Comparison of ENCODE assay signal across 17 mouse cellular contexts in the genomic region with DNA sequence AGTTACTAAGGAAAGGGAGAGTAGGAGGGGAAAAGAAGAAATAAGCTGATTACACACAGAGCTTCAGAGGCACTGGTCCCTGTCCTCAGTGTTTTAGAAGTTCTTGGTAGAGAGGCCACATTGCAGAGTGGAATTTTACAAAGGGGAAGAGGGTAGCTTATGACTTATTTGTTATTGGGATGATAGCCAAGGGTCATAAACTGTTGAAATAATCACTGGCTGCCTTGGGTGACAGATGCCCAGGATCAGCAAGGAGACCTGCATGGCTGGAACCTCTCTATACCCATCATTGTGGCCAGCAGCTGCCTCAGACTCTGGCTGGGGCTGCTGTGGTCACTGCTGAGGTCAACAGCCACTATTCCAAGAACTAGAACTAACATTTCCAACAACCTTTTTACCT. TPM values are rescaled to one million over a fixed set of nuclear protein-coding genes. Genes with fewer than 3 reads are reported as not detected.
DNase-seq lines count a peak whose midpoint lies in the region; ATAC-seq and TF ChIP-seq lines count a peak whose summit lies in the region.
"Had no signal": no experiment of that assay in that cellular context is flagged by ENCODE, and none has a peak within 500 bp of the region (broad histone marks: within the 10 kb centered on the region; RNA-seq: fewer than 3 reads in every experiment).

No protein-coding gene starts in this region.

- DNase-seq in kidney, adult 2 months = peak; percentile 69
- peak; percentile 59 for DNase-seq in lung, postnatal 36 days
- DNase-seq in lung, adult 2 months = no peak
- peak; percentile 57 to 61 for DNase-seq in adrenal gland, postnatal 36 days
- no peak for DNase-seq in spleen, postnatal 36 days (ENCODE audit: low spot score in 2 of 2)
- no peak for DNase-seq in left cerebral cortex, postnatal 14 days (ENCODE audit: low spot score in 2 of 2)
- DNase-seq: cerebellum, postnatal 14 days; kidney, postnatal 10 days had no signal

- H3K4me1 ChIP-seq in kidney, adult 2 months (ENCODE audit: control insufficient read depth, insufficient read depth, low read length) = peaks cover 27% of the 10 kb centered on the region
- peaks cover 15% of the 10 kb centered on the region for H3K4me1 ChIP-seq in kidney, embryonic 16.5 days (ENCODE audit: insufficient read depth, low read length)
- H3K4me1 ChIP-seq in lung, adult 2 months (ENCODE audit: control insufficient read depth, insufficient read depth, low read length) = peaks cover 21% of the 10 kb centered on the region
- H3K4me1 ChIP-seq: forebrain, embryonic 15.5 days; limb, embryonic 15.5 days; midbrain, embryonic 15.5 days had no signal

- intact Hi-C loops in left cerebral cortex, postnatal 14 days (cut with DNase I) = no loop called here

- H3K9ac ChIP-seq in kidney, embryonic 16.5 days (replicated peaks; ENCODE audit: low read length) = no peak overlapping the region
- H3K9ac ChIP-seq: forebrain, embryonic 15.5 days; limb, embryonic 15.5 days; midbrain, embryonic 15.5 days had no signal

- H3K36me3 ChIP-seq in kidney, adult 2 months (ENCODE audit: control insufficient read depth, insufficient read depth, low read length) = no peaks in the 10 kb centered on the region
- peaks cover 2% of the 10 kb centered on the region for H3K36me3 ChIP-seq in kidney, embryonic 16.5 days (ENCODE audit: insufficient read depth, low read length)
- H3K36me3 ChIP-seq: midbrain, embryonic 15.5 days had no signal

- ATAC-seq in kidney, embryonic 16.5 days (ENCODE audit: low FRiP score, low TSS enrichment) = no peak
- ATAC-seq: activated CD4-positive, CD25-positive, alpha-beta regulatory T cell, adult 4 months; forebrain, embryonic 15.5 days; hindbrain, embryonic 16.5 days; midbrain, embryonic 15.5 days had no signal

- TF ChIP-seq CTCF in kidney, adult 2 months (conservative IDR thresholded peaks at IDR 0.05; ENCODE audit: insufficient read depth, insufficient read length, low read depth, low read length) = no peak
- TF ChIP-seq CTCF in lung, adult 2 months (IDR thresholded peaks at IDR 0.05; ENCODE audit: insufficient read depth, low read length) = no peak

- no peak overlapping the region for H3K4me3 ChIP-seq in kidney, adult 2 months (ENCODE audit: insufficient read depth, low read depth, low read length)
- H3K4me3 ChIP-seq in kidney, embryonic 16.5 days (ENCODE audit: low read length) = no peak overlapping the region
- H3K4me3 ChIP-seq in lung, adult 2 months (replicated peaks; ENCODE audit: extremely low read depth, low read depth, low read length) = no peak overlapping the region
- H3K4me3 ChIP-seq: embryonic facial prominence, embryonic 10.5 days; erythroblast, embryonic 14.5 days; forebrain, embryonic 15.5 days; heart, embryonic 10.5 days; limb, embryonic 15.5 days; midbrain, embryonic 15.5 days had no signal

- TF ChIP-seq POLR2A in kidney, adult 2 months (IDR thresholded peaks at IDR 0.05; ENCODE audit: low read depth, low read length) = no peak
- TF ChIP-seq POLR2A in lung, adult 2 months (IDR thresholded peaks at IDR 0.05; ENCODE audit: borderline replicate concordance, extremely low read depth, low read depth, low read length) = no peak

- no peaks in the 10 kb centered on the region for H3K27me3 ChIP-seq in kidney, adult 2 months (replicated peaks; ENCODE audit: control insufficient read depth, insufficient read depth, low read length)
- no peaks in the 10 kb centered on the region for H3K27me3 ChIP-seq in kidney, embryonic 16.5 days (ENCODE audit: insufficient read depth, low read length)
- H3K27me3 ChIP-seq: forebrain, embryonic 15.5 days; limb, embryonic 15.5 days; midbrain, embryonic 15.5 days had no signal

- no peak overlapping the region for H3K4me2 ChIP-seq in kidney, embryonic 16.5 days (replicated peaks; ENCODE audit: low read depth, low read length)
- H3K4me2 ChIP-seq: forebrain, embryonic 15.5 days; limb, embryonic 15.5 days; midbrain, embryonic 15.5 days had no signal

- no peaks in the 10 kb centered on the region for H3K9me3 ChIP-seq in kidney, embryonic 16.5 days (ENCODE audit: low read length)
- H3K9me3 ChIP-seq: embryonic facial prominence, embryonic 10.5 days; forebrain, embryonic 15.5 days; heart, embryonic 10.5 days; limb, embryonic 15.5 days; midbrain, embryonic 15.5 days had no signal

- 0 out of 2 replicates have a peak overlapping the region, but pooled peaks have one; percentile 50 for H3K27ac ChIP-seq in kidney, adult 2 months (ENCODE audit: insufficient read depth, low read depth, low read length)
- no peak overlapping the region for H3K27ac ChIP-seq in kidney, embryonic 16.5 days (ENCODE audit: low read length)
- H3K27ac ChIP-seq: embryonic facial prominence, embryonic 10.5 days; forebrain, embryonic 15.5 days; heart, embryonic 10.5 days; limb, embryonic 15.5 days; midbrain, embryonic 15.5 days had no signal

RNA-seq across cellular contexts. Expression of gene Tbxas1, which starts 51.4 kb away (rescaled TPM):
- polyA plus RNA-seq in kidney, adult 2 months (2012; rRNA removed) = 19.5 and 21.5 TPM in 2 replicates
- 8.4 and 9.2 TPM in 2 replicates for polyA plus RNA-seq in kidney, embryonic 16.5 days (2015; fragmentation: Nextera tagmentation; extraction: Ambion mirVana)
- polyA plus RNA-seq in lung, adult 2 months (2012; rRNA removed) = 7.3 and 9.1 TPM in 2 replicates
- total RNA-seq in adrenal gland, postnatal 36 days (2021) = 1 to 10 TPM; 5.6 to 9.5 TPM
- total RNA-seq in left cerebral cortex, postnatal 14 days (2021) = 1 to 10 TPM; 2.9 to 3.0 TPM

RNA-seq across cellular contexts. Expression of gene Hipk2, which starts 52.1 kb away (rescaled TPM):
- polyA plus RNA-seq in kidney, adult 2 months (2012; rRNA removed) = 46.4 and 50.8 TPM in 2 replicates
- polyA plus RNA-seq in kidney, embryonic 16.5 days (2015; fragmentation: Nextera tagmentation; extraction: Ambion mirVana) = 28.0 and 32.8 TPM in 2 replicates
- polyA plus RNA-seq in lung, adult 2 months (2012; rRNA removed) = 54.8 and 56.1 TPM in 2 replicates
- 100 to 1,000 TPM; 126 to 136 TPM for total RNA-seq in adrenal gland, postnatal 36 days (2021)
- 10 to 100 TPM; 48.3 to 52.3 TPM for total RNA-seq in left cerebral cortex, postnatal 14 days (2021)

Comparison
In these comparisons a context has a peak if more than half of its experiments do, and no peak if none do; other contexts are left out.
1. DNase-seq: peak in kidney, adult 2 months (single experiment), lung, postnatal 36 days (single experiment) and adrenal gland, postnatal 36 days (2 of 2); none in lung, adult 2 months (single experiment), spleen, postnatal 36 days (0 of 2) and left cerebral cortex, postnatal 14 days (0 of 2).